Mouse (Mus musculus) spleen, postnatal 10 days (tissue): ENCODE data around the gene Skida1.
"Not testable (repeated sequence)": the region's sequence is repeated elsewhere in the genome, so short reads cannot be mapped to it uniquely, and the experiment has no call there.

Source experiments
- DNase-seq, 2 experiments: peaks; one replicate each; pipeline ENCODE4 v3.0.0; 2021 to 2022; ENCODE audit warnings: low spot score in 2 of 2

Gene Skida1

GRCm38 (mm10) chr2:18048453-18049075 lies at the start of gene Skida1:
Gene Skida1, minus strand, starts transcription at chr2:18049051.
- no peak for DNase-seq

- no peak for DNase-seq
Observed at GRCm38 (mm10) chr2:18095804-18096203, 47.0 kb upstream of the Skida1 start.

GRCm38 (mm10) chr2:18094319-18094718 lies 45.5 kb upstream of the Skida1 start:
- DNase-seq = no peak

- no peak for DNase-seq
Observed at GRCm38 (mm10) chr2:18093858-18094257, 45.0 kb upstream of the Skida1 start.

GRCm38 (mm10) chr2:18087695-18088094 lies 38.8 kb upstream of the Skida1 start:
- DNase-seq = not testable (repeated sequence)

GRCm38 (mm10) chr2:18080182-18080860 lies 31.5 kb upstream of the Skida1 start:
- DNase-seq = no peak

GRCm38 (mm10) chr2:18071947-18072346 lies 23.1 kb upstream of the Skida1 start:
- no peak for DNase-seq

GRCm38 (mm10) chr2:18068071-18068796 lies 19.4 kb upstream of the Skida1 start:
- DNase-seq = no peak

- DNase-seq = no peak
Observed at GRCm38 (mm10) chr2:18066436-18066835, 17.6 kb upstream of the Skida1 start.

GRCm38 (mm10) chr2:18065708-18066030 lies 16.8 kb upstream of the Skida1 start:
- no peak for DNase-seq

GRCm38 (mm10) chr2:18064941-18065707 lies 16.3 kb upstream of the Skida1 start:
- DNase-seq = peak; percentile 79 to 88

- peak; percentile 85 to 90 for DNase-seq
Observed at GRCm38 (mm10) chr2:18064356-18064858, 15.6 kb upstream of the Skida1 start.

GRCm38 (mm10) chr2:18063763-18064251 lies 15.0 kb upstream of the Skida1 start:
- DNase-seq = peak; percentile 66 to 73

- DNase-seq = no peak
Observed at GRCm38 (mm10) chr2:18060396-18060795, 11.5 kb upstream of the Skida1 start.

- DNase-seq = no peak
Observed at GRCm38 (mm10) chr2:18059891-18060290, 11.0 kb upstream of the Skida1 start.

- no peak for DNase-seq
Observed at GRCm38 (mm10) chr2:18059063-18059462, 10.2 kb upstream of the Skida1 start.

- DNase-seq = no peak
Observed at GRCm38 (mm10) chr2:18058146-18058708, 9.4 kb upstream of the Skida1 start.

GRCm38 (mm10) chr2:18057336-18058145 lies 8.7 kb upstream of the Skida1 start:
- DNase-seq = peak; percentile 72 to 74

- peak; percentile 86 to 88 for DNase-seq
Observed at GRCm38 (mm10) chr2:18056786-18057255, 8.0 kb upstream of the Skida1 start.
